Mouse (Mus musculus): ENCODE measurements at regions not wholly inside any gene's neighbourhood (a gene's known extent, or its start where the extent isn't known, plus 50 kb on each side); places are given as distances from the start of the nearest gene placed in this dataset.
A peak's percentile ranks its signal among the peaks of the same experiment; 100 is the strongest.

DNA sequence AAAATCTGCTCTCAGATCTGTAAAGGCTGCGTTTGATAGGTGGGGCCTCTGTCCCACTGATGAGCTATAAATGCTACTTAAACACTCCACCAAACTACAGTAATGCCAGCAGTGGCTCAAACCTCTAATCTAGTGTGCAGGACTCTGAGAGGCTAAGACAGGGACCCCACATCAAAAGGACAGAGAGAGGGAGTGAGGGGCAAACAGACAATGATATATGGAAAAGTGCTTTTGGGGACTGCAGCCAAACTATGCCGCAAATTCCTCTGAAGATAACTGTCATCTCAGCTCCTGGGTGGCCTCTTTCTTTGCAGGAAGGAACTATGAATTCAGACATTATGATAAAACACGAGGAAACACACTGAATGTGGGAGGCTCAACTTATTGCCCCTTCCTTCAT, 138.9 kb upstream of the Ddit4l start:
- ATAC-seq (ENCODE audit: low TSS enrichment): peak; percentile 43

DNA sequence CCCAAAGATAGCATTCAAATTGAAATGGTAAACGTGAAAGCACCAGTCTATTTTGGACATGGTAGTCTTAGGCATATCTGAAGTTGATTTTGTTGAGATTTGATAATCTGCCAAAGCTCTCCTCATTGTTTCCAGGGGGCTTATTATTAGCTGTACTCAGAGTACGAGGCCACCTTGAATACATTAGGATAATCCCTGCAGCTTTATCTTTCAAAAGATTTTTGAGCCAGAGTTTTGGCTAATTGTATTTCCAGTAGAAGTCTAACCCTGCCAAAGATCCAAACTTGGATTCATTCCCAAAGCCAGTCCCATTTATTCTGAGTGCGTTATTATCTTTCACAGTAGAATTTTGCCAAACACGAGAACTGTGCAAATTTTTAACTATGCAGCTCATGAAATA, 138.4 kb upstream of the Ddit4l start:
- peak; percentile 27; the same call in 1 of the 2 replicates for ATAC-seq (ENCODE audit: low TSS enrichment)

DNA sequence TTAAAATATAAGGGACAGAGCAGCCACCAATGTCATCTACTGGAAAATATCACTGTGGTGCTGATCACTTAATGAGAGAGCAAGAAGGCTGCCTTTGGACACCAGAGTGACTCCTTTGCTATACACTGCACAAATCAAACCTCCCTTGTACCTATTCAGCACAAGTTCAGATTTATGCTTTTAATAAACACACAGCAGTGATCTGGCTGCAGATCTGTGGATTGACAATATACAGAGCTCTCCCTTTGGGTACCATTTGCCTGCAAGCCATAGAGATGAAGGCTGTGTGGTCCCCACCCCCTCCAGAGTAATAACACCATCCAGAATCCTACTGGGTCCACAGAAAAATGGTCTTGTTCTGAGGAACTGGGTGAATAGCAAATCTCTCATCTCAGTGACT, 131.8 kb upstream of the Ddit4l start:
- ATAC-seq (ENCODE audit: low TSS enrichment): no peak

DNA sequence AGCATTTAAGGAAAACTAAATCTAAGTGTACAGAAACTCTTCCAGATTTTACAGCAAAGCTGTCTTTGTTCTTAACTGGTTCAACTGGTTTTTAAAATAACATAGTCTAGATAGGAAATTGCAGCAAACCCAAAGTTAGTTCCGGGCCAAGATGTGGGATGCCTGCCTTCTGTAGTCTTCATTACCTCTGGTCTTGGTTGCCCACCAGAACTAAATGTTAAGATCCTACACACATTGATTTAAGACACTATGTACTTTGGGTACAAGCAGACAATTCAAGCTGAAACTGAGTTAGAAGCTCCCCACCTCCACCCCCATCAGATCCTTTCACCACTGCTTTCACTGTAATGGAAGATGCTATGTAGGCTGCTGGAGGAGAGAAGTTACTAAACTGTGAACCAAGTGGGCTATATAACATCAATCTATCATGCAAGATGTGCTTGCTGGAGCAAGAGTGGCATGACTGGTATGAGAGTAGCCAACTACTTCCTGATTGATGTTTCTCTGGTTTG, 129.8 kb upstream of the Ddit4l start:
- ATAC-seq (ENCODE audit: low TSS enrichment): peak; percentile 94

DNA sequence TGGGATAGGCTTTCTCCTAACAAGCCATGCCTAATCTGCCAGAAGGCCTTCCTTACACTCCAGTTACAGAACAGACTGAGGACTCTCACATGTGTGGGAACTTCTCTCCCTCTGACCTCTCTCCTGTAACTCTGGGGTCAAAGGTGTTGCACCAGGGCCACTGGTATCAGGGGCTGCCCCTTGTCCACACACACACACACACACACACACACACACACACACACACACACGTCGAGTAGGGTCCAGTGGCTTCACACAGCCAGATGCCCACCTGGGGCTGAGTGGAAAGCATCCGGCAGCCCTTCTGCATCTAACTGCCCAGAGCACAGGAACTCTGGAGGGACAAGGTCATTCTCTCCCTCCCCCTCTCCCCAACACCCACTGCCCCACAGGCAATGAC, 123.1 kb upstream of the Ddit4l start:
- no peak for ATAC-seq (ENCODE audit: low TSS enrichment)

DNA sequence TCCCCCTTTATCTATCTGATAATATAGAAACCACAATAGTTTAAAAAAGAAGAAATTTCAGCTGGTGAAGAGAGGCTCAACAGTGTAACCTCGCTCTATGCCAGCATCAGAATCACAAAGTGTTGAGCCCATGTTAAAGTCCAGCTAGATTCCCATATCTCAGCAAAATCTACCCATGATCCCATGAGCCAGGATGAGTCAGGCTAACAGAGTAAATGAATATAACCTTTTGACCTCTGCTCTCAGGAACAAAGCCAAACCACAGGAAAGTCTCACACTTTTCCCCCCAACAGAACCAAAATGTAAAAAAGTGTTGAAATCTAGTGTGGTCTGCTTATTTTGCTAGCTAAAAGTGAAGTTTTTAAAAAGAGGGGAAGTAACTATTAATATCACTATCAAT, 110.1 kb upstream of the Ddit4l start:
- ATAC-seq (ENCODE audit: low TSS enrichment): no peak

DNA sequence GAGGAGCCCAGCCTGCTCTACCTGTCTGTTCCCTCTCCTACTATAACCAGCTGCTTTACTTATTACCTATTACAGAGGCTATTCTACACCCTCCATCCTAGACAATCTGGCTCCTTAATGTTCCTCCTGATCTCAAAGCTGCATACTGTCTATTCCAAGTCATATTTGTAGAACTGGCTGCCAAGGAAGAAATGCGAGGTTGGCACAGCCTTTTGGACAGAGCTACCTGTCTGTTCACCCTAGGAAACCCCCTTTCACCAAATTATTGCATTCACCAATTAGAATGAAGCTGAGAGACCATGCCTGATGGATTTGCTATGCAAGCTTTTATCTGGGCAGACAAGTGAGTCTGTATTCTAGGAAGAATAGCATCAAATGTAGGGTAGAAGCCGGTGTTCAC, 109.0 kb upstream of the Ddit4l start:
- ATAC-seq (ENCODE audit: low TSS enrichment): peak; percentile 0; the same call in 1 of the 2 replicates

DNA sequence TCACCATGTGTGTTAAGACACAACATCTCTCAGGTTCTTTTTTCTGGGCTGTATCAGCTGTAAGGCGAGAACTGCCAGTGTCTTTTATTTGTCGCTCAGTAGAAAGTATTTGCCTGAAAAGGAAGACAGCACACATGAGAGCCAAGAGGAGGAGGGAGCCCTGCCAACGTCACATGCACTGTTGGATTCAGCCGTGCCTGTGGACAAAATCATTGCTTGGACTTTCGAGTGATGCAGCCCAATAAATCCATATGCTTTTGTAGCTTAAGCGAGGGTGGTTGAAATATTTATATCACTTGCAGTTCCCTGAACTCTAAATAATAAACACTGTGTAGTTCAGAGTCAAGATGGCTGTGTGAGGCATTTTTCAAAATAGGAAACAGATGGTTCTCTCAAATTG, 108.4 kb upstream of the Ddit4l start:
- peak; percentile 84 for ATAC-seq (ENCODE audit: low TSS enrichment)

DNA sequence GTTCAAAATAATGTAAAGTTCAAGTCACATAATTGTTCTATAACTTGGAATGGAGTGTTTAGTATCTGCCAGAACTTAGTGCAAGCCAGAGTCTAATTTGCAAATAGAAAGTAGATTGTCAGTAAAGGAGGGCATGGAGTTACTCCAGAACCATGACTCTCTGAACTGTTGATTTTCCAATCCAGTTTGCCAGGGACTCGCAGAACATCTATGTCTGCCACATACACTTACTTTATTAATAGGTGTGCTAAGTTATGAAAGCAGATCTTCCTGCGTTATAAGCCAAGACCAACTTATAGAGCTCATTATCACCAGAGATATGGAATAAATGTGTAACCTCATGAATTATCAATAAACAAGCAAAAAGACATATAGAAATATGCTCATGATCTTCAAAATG, 107.2 kb upstream of the Ddit4l start:
- no peak for ATAC-seq (ENCODE audit: low TSS enrichment)

DNA sequence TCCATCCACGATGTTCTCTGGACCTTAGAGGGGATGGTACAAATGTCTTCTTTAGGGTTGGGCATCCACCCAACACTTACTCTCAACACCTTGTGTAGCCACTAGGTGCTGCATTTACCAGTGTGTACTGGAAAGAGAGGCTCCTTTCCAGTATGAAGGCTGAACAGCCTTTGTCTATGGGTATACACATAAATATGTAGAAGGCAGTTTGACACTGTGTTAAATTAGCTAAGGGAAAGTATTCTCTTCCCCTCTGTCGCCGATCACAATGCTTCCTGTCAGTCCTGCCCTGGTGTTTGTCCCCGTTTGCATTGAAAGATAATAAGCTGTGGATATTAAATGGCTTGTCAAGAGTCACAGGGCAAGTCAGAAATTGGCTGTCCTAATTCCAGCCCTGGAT, 104.0 kb upstream of the Ddit4l start:
- ATAC-seq (ENCODE audit: low TSS enrichment): no peak

DNA sequence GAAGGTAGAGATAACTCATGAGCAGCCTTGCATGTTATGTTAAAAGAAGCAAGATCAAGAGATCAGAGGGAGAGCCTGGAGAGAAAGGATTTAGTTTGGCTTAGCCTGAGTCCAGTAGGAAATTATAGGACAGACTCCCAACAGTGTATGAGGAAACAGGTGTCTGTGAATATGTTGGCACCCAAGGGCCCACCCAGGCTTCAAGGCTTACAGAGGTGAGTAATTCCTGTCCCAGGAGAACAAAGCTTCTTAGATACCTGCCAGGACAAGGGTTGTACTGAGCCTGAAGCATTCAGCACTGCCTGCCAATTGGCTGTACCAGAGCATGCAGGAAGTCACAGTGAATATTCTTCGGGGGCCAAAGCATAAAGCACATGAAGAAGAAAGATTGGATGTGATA, 101.2 kb upstream of the Ddit4l start:
- no peak for ATAC-seq (ENCODE audit: low TSS enrichment)

DNA sequence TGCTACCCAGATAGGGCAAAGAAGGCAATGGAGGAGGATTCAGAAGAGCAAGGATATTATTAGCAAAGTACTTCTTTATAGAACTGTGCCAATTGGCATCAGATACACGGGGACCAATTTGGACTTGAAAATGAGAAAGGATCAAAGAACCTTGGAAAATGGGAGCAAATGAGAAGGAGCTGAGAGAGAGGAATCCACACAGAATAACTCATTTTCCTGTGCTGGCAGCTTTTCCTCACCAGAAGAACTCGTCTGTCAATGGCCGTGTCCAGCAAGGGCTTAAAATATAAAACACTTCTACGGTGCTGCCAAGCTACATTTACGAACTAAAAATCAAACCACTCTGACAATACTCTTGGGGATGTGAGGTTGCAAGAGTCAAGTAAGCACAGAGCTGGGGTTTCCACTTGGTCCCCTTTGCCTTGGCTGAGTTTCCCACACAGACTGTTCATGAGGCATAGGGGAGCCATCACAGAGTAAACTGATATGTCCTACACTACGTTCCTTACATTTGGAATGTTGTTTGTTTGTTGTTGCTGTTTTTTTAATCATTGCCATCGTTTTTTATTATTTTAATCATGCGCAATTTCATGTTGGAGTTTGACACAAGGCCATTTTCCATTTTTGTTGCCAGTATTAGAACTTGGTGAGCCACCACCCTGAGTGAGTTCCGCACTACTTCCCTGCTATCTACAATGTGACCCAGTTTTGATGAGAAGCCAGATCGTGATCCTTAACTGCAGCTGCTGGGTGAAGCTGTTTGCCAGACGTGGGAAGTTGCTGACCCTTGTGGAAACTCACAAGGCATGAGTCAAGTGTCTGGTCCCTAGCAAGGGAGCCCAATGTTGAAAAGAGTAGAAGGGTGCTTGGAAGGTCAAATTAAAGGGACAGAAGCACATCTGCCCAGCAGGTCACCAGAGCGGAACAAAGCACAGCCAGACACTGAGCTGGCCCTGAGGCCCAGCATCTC, 95.5 kb upstream of the Ddit4l start:
- ATAC-seq (ENCODE audit: low TSS enrichment): peak; percentile 75

DNA sequence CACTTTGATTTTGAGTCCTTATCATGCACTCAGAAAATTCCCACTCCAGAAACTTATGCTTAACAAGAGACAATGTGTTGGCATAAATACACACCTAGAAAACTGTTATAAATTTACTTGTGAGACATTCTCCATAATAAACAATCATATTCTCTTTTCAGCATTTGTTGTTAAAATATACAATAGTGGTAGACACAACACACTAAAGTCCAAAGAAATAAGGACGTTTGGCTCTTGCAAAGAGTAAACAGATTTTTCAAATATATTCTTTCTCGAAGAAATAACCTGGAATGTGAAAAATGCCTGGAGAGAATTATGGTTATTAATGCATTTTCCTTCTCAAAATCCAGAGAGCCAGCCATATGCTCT, 91.8 kb upstream of the Ddit4l start:
- no peak for ATAC-seq (ENCODE audit: low TSS enrichment)

DNA sequence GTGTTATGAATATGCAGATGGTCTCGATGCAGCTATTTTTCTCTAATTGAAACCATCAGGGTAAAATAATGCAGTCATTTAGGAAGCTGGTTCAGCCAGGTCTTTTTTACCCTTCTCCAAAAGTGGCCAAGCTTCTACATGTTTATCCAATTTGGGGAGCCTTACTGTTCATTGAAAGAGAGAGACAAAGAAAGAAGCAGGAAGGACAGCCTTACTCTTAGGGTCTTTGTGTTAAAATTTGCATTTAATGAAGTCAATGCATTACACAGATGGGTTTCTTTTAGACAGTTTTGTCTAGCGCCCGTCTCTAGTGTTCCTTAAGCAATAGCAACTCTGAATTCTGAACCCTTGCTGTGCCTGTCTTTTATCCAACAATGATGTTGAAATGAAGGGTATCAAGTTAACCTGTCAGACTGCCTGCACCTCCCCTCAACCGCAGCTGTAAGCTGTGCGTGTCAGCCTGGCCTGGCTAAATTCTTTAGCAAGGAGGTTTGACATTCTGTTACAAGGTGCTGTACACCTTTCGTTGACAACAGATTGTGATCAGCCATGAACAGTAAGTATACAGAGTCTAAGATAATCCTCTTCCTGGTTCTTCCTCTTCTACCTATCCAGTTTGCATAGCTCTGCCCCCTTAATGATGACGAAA, 91.3 kb upstream of the Ddit4l start:
- 0 out of 2 replicates have a peak, but pooled peaks have one; percentile 3 for ATAC-seq (ENCODE audit: low TSS enrichment)

DNA sequence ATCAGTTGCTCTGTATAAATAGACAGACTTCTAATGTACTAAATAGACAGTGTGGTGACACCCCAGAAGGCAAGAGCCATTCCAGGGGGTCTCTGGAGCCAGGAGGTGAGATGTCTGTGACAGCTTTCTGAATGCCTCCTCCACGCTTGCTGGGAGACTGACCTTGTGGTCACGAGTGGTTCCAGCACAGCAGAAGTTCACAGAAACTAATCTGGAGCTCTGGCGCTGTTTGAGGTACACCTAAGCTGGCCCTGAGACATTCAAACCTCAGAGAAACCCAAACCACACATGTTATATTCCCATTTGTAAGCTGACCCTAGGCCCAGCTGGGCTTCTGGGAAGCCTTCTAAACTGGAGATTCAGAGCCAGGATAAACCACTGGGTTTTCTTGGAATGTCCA, 79.7 kb upstream of the Ddit4l start:
- ATAC-seq (ENCODE audit: low TSS enrichment): no peak

DNA sequence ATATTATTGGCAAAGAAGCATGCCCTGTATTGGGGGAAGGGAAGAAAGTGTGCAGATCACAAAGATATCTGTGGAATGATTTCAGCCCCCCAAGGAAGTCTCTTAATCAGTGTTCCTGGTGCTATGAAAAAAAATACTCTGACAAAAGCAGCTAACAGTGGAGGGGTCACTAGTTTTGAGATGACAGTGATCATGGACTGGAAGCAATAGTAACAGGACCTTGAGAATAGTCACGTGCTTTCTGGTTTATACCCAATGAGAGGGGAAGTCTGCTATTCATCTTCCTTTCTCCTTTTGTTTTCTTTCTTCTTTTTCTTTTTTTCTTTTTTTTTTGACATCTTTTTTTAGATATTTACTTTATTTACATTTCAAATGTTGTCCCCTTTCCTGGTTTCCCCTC, 79.1 kb upstream of the Ddit4l start:
- no peak for ATAC-seq (ENCODE audit: low TSS enrichment)

DNA sequence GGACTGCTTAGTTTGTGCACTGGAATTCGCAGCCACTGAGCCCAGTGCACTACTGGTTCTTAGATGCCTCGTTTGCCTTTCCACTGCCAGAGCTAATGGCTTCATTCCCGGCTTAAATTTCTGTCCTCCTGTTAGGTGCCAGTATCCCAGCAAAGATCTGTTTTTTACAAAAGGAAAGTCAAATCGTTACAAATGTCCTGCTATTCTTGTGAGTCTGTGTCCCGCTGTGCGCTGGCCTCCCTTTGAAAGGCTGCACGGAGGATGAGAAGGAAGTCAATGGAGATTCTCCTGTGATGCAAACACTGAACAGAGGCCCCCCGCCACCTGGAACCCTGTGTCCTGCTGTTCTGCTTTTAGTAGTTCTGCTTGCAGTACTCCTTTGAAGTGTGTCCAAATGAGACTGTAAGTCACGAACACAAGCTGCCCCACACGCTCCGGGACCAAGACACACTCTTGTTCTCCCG, 74.0 kb upstream of the Ddit4l start:
- ATAC-seq (ENCODE audit: low TSS enrichment): peak; percentile 88

DNA sequence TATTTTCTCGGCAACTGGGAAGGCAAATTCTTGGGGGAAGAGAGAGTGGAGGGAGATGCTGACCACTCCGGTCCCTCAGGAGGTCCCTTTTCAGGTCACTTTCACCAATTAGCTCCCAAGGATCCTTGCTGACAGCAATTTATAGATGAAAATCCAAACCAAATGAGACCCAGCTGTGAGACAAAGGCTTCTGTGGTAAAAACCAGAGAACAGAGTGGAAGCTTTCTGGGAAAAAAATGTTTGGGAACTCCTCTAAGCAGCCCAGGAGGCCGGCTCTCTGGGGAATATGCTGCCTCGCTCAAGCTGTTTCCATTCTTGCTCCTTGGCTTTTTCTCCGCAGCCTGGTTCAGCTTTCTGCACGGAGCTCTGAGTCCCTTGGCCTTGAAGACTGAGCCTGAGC, 73.5 kb upstream of the Ddit4l start:
- ATAC-seq (ENCODE audit: low TSS enrichment): peak; percentile 66

DNA sequence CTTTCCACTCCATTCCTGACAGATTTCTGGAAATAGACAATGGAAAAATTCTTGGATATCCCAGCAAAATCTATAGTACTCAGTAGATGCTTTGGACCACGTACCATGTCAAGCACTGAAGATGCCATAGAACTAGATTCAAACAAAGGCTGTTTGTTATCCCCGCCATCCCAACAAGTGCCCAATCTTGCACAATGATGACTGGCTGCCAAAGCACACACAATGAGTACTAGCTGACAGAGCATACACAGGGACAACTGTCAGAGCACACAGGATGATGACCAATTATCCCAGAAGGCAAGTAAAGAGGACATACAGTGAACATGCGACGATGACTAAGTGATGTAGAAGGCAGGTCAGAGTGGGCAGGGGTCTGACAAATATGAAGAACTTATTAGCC, 70.7 kb upstream of the Ddit4l start:
- ATAC-seq (ENCODE audit: low TSS enrichment): no peak

DNA sequence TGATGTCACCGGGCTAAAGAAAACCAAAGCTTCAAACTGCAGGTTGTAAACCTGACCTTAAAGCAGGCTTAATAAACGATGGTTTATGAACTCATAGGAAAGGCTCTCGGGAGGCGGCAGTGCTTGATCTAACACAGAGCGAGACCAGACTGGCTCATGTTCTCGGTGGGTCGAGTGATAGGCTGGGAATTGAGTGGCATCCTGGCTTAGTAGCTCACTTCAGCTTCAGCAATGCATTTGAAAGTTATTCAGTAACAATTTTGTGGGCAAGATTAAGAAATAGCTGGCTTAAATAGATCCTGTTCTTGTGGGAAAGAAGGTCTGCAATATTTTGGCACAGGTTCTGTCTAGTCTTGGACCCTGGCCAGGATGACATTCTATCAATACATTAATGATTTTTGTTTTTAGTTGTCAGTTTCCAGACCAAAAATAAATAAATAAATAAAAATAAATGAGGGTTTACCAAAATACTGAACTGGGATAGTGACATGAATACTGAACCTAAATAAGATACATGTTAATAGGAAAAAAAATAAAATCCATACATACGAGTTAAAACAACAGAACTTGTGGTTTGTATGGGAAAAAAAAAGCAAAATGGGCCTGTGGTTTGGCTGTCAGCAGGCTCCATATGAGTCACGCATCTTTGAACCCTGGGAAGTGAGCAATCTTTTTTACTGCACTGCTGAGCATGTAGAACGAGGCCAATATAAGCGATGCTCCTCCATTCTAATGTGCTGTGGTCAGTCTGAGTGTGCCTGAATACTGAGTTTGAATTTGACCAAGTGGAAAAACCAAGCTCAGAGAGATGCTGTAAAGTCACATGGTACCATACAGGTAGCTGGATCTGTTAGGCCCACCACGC, 68.7 kb upstream of the Ddit4l start:
- no peak for ATAC-seq (ENCODE audit: low TSS enrichment)

DNA sequence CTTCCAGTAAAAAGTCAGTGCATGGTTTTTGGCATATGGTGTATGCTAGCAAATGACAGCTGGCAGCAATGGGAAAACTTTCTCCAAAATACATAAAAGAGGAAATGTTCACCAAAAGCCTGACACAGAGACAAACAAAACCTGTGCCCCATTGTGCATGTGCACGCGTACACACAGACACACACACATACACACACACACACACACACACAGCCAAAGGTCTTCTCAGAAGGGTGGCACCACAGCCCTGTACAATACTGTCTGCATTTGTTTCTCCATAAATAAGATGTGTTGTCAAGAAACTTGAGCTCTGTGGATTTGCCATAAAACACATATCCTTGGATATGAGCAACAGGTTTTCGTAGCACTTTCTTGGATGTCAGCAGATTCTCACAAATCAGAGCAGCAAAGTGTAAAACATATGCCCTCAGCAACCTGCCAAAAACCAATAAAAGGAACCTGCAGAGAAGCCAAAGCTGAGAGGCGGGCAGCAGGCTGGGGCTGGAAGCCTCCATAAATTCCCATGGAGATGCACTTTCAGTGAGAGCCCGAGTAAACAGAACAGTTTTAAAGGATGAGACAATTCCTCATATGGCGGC, 60.5 kb upstream of the Ddit4l start:
- peak; percentile 72 for ATAC-seq (ENCODE audit: low TSS enrichment)

Measured in frontal cortex, adult (tissue).